Mouse (Mus musculus) stomach, embryonic 14.5 days (tissue): Measurements from ENCODE around the gene Odf3. TPM values are rescaled to one million over a fixed set of nuclear protein-coding genes. Genes with fewer than 3 reads are reported as not detected.

Source experiments
- ATAC-seq: fragments of 200-750 bp; cut with Nextera tagmentation; 2 replicates; pipeline ENCODE4 v1.8.0; 2017; ENCODE audit warnings: low read depth, moderate TSS enrichment; ENCODE audit not compliant: insufficient number of reproducible peaks, insufficient read depth, low FRiP score
- H3K27ac ChIP-seq: fragments of 300-500 bp; sonication (generic); 2 replicates; pipeline ENCODE4 v1.5.1; 2014; ENCODE audit warnings: mild to moderate bottlenecking, low read length, moderate library complexity, mixed read lengths
- H3K27me3 ChIP-seq: fragments of 300-500 bp; sonication (generic); 2 replicates; pipeline ENCODE4 v1.6.1; 2014; ENCODE audit warnings: low read length, control low read depth, mixed read lengths; ENCODE audit not compliant: control insufficient read depth, insufficient read depth
- H3K36me3 ChIP-seq: fragments of 300-500 bp; sonication (generic); 2 replicates; pipeline ENCODE4 v1.6.1; 2014; ENCODE audit warnings: mild to moderate bottlenecking, control low read depth, low read length, moderate library complexity, mixed read lengths; ENCODE audit not compliant: control insufficient read depth, insufficient read depth
- H3K4me1 ChIP-seq: fragments of 300-500 bp; sonication (generic); 2 replicates; pipeline ENCODE4 v1.6.1; 2014; ENCODE audit warnings: low read length, control low read depth, mixed read lengths; ENCODE audit not compliant: control insufficient read depth, insufficient read depth
- H3K4me2 ChIP-seq: fragments of 300-500 bp; sonication (generic); replicated peaks from 2 replicates; pipeline ENCODE4 v1.6.1; 2014; ENCODE audit warnings: low read depth, low read length, control low read depth
- H3K4me3 ChIP-seq: fragments of 300-500 bp; sonication (generic); 2 replicates; pipeline ENCODE4 v1.5.1; 2014; ENCODE audit warnings: low read depth, low read length, control low read depth
- H3K9ac ChIP-seq: fragments of 300-500 bp; sonication (generic); replicated peaks from 2 replicates; pipeline ENCODE4 v1.6.1; 2014; ENCODE audit warnings: low read depth, mild to moderate bottlenecking, control low read depth, low read length, moderate library complexity, mixed read lengths
- H3K9me3 ChIP-seq: fragments of 300-500 bp; sonication (generic); 2 replicates; pipeline ENCODE4 v1.6.1; 2016; ENCODE audit warnings: low read depth, low read length, control low read depth; ENCODE audit not compliant: control insufficient read depth
- WGBS: fragments of 180-500 bp; shearing (Covaris S2); extraction: QIAGEN DNeasy Blood & Tissue Kit; methylation state at CpG from one replicate; pipeline ENCODE4 v1.1.7; 2014; 5-methylcytosine and 5-hydroxymethylcytosine counted together
- polyA plus RNA-seq: library from polyadenylated mRNA; unstranded; fragments of >200 nt; fragmentation: Nextera tagmentation; extraction: Ambion mirVana; gene quantifications from 2 replicates; pipeline ENCODE4 v1.2.1, GENCODE M21; 2014

The Odf3 gene
- polyA plus RNA-seq, 1 experiment from 2014 or later: not detected

GRCm38 (mm10) chr7:140899121-140899520 is 51.5 kb downstream of the Odf3 start:
- no peak overlapping the region for H3K9ac ChIP-seq
- H3K36me3 ChIP-seq: peaks cover 34% of the 10 kb centered on the region
- 69% methylated on average over 3 of the region's 3 CpGs for WGBS

GRCm38 (mm10) chr7:140900220-140900619 is 52.6 kb downstream of the Odf3 start, which contains the start of gene Cox8b:
Gene Cox8b, minus strand, starts transcription at chr7:140900446.
- Histone ChIP-seq H3K27ac (no peak within 1 kb of the TSS), H3K36me3 (peaks cover 27% of the 10 kb centered on the region), H3K4me3 (no peak within 1 kb of the TSS), H3K4me2 (no peak within 1 kb of the TSS), H3K9ac (no peak within 1 kb of the TSS), H3K4me1 (no peaks in the 10 kb centered on the region), H3K27me3 (no peaks in the 10 kb centered on the region), H3K9me3 (no peaks in the 10 kb centered on the region)
- ATAC-seq: no peak
- whole genome bisulfite sequencing: 51% methylated on average over 10 of the region's 10 CpGs

More at GRCm38 (mm10) chr7:140899121-140899520, 51.5 kb downstream of the Odf3 start:
- Histone ChIP-seq H3K9me3 (no peaks in the 10 kb centered on the region), H3K4me2 (no peak overlapping the region), H3K27me3 (no peaks in the 10 kb centered on the region), H3K4me1 (no peaks in the 10 kb centered on the region), H3K27ac (no peak overlapping the region), H3K4me3 (no peak overlapping the region)
- no peak for ATAC-seq

Other genes with a start within 250 kb of the Odf3 start
- not detected in 2 replicates for gene Olfr46, start 246.5 kb upstream of the Odf3 start, polyA plus RNA-seq
- not detected in 2 replicates for gene Olfr61, start 218.8 kb upstream of the Odf3 start, polyA plus RNA-seq
- not detected in 2 replicates for gene Olfr53, start 201.4 kb upstream of the Odf3 start, polyA plus RNA-seq
- gene Olfr539, start 187.9 kb upstream of the Odf3 start, polyA plus RNA-seq: not detected in 2 replicates
- not detected in 2 replicates for gene Olfr45, start 165.9 kb upstream of the Odf3 start, polyA plus RNA-seq
- gene Olfr541, start 150.5 kb upstream of the Odf3 start, polyA plus RNA-seq: not detected in 2 replicates
- gene Cyp2e1, start 84.1 kb upstream of the Odf3 start, polyA plus RNA-seq: not detected in 2 replicates
- 0.27 and 0.74 TPM in 2 replicates for gene Syce1, start 60.0 kb upstream of the Odf3 start, polyA plus RNA-seq
- gene Zfp941, start 25.6 kb upstream of the Odf3 start, polyA plus RNA-seq: 2.7 and 3.0 TPM in 2 replicates
- gene Urah, start 12.8 kb upstream of the Odf3 start, polyA plus RNA-seq: 14.2 and 18.7 TPM in 2 replicates
- not detected in 2 replicates for gene Scgb1c1, start 2.3 kb upstream of the Odf3 start, polyA plus RNA-seq
- gene Gm45785, start 8.5 kb downstream of the Odf3 start, polyA plus RNA-seq: not detected in 2 replicates
- 65.7 and 72.8 TPM in 2 replicates for gene Ric8a, start 9.2 kb downstream of the Odf3 start, polyA plus RNA-seq
- 48.7 and 55.3 TPM in 2 replicates for gene Bet1l, start 9.8 kb downstream of the Odf3 start, polyA plus RNA-seq
- 136 and 146 TPM in 2 replicates for gene Psmd13, start 34.2 kb downstream of the Odf3 start, polyA plus RNA-seq
- gene Sirt3, start 34.5 kb downstream of the Odf3 start, polyA plus RNA-seq: 21.8 and 23.5 TPM in 2 replicates
- gene Cox8b, start 52.6 kb downstream of the Odf3 start, polyA plus RNA-seq: 0.87 TPM in 1 of 2 replicates, not detected in the other
- 1.2 and 2.2 TPM in 2 replicates for gene Nlrp6, start 73.1 kb downstream of the Odf3 start, polyA plus RNA-seq
- gene Pgghg, start 93.6 kb downstream of the Odf3 start, polyA plus RNA-seq: 28.7 and 31.0 TPM in 2 replicates
- gene Ifitm5, start 102.5 kb downstream of the Odf3 start, polyA plus RNA-seq: 2.0 and 2.6 TPM in 2 replicates
- not detected in 2 replicates for gene Gm45717, start 108.1 kb downstream of the Odf3 start, polyA plus RNA-seq
- gene Ifitm2, start 108.2 kb downstream of the Odf3 start, polyA plus RNA-seq: 1,395 and 1,501 TPM in 2 replicates
- gene Ifitm1, start 119.4 kb downstream of the Odf3 start, polyA plus RNA-seq: 241 and 289 TPM in 2 replicates
- 347 and 377 TPM in 2 replicates for gene Ifitm3, start 163.0 kb downstream of the Odf3 start, polyA plus RNA-seq
- gene Ifitm6, start 170.1 kb downstream of the Odf3 start, polyA plus RNA-seq: 2.6 TPM in 1 of 2 replicates, not detected in the other
- gene Gm17387, start 181.3 kb downstream of the Odf3 start, polyA plus RNA-seq: not detected in 2 replicates
- 8.6 and 10.3 TPM in 2 replicates for gene B4galnt4, start 213.3 kb downstream of the Odf3 start, polyA plus RNA-seq
- 20.2 and 21.1 TPM in 2 replicates for gene Pkp3, start 230.4 kb downstream of the Odf3 start, polyA plus RNA-seq